Mouse (Mus musculus) CH12.LX (cell line): ENCODE data around the gene Ubtd2. TPM values are rescaled to one million over a fixed set of nuclear protein-coding genes. Genes with fewer than 3 reads are reported as not detected.
A peak's percentile ranks its signal among the peaks of the same experiment; 100 is the strongest.

Source experiments
- DNase-seq: peaks from one replicate; pipeline ENCODE4 v3.0.0-alpha.2; 2013; ENCODE audit errors: extremely low read depth
- H3K27ac ChIP-seq: 2 replicates; pipeline ENCODE4 v1.5.1; 2012; ENCODE audit warnings: low read depth, mild to moderate bottlenecking, control low read depth, moderate library complexity; ENCODE audit not compliant: insufficient read depth
- H3K27me3 ChIP-seq: replicated peaks from 2 replicates; pipeline ENCODE3; 2012; ENCODE audit warnings: inconsistent platforms
- H3K36me3 ChIP-seq, 2 experiments: replicated peaks in 1 of 2; 2 replicates each; pipeline versions ENCODE3 to v1.6.1; 2012; ENCODE audit warnings: inconsistent platforms in 1 of 2, low read length in 1 of 2, mild to moderate bottlenecking in 1 of 2, mixed read lengths in 1 of 2, moderate library complexity in 1 of 2; ENCODE audit not compliant: control insufficient read depth in 1 of 2, insufficient read depth in 1 of 2
- H3K4me1 ChIP-seq, 2 experiments: 2 replicates each; pipeline ENCODE4 v1.6.1; 2012; ENCODE audit warnings: inconsistent platforms in 1 of 2, moderate library complexity in 1 of 2; ENCODE audit not compliant: insufficient read depth in 2 of 2, control insufficient read depth in 1 of 2
- H3K4me2 ChIP-seq: 2 replicates; pipeline ENCODE4 v1.6.1; 2012; ENCODE audit warnings: low read depth, mild to moderate bottlenecking, control low read depth; ENCODE audit not compliant: poor library complexity, insufficient read depth, severe bottlenecking
- H3K4me3 ChIP-seq, 3 experiments: fragments of 150-350 bp in 1 of 3; sonication (generic) in 1 of 3; replicated peaks in 1 of 3; 2 replicates each; pipeline versions ENCODE3 to v1.5.1; 2011 to 2012; ENCODE audit warnings: low read depth in 2 of 3, low read length in 2 of 3, mild to moderate bottlenecking in 2 of 3, moderate library complexity in 2 of 3, control low read depth in 1 of 3, improper control_type of control experiment in 1 of 3, inconsistent platforms in 1 of 3, mixed read lengths in 1 of 3; ENCODE audit not compliant: poor library complexity in 1 of 3
- H3K79me2 ChIP-seq: replicated peaks from 2 replicates; pipeline ENCODE4 v1.6.1; 2012; ENCODE audit warnings: mild to moderate bottlenecking, moderate library complexity; ENCODE audit not compliant: control insufficient read depth, poor library complexity, insufficient read depth, severe bottlenecking; ENCODE audit errors: extremely low read depth
- H3K9ac ChIP-seq: 2 replicates; pipeline ENCODE4 v1.6.1; 2012; ENCODE audit warnings: low read depth, mild to moderate bottlenecking, control low read depth, moderate library complexity; ENCODE audit not compliant: insufficient read depth
- H3K9me3 ChIP-seq: replicated peaks from 2 replicates; pipeline ENCODE3; 2012; ENCODE audit warnings: low read length, inconsistent platforms, mixed read lengths
- BHLHE40 ChIP-seq: IDR thresholded peaks from 2 replicates; pipeline ENCODE4 v1.6.1; 2011; ENCODE audit warnings: mild to moderate bottlenecking, low read depth, low read length, improper control_type of control experiment
- CTCF ChIP-seq, 2 experiments: IDR thresholded peaks in 1 of 2; conservative IDR thresholded peaks in 1 of 2; 2 replicates each; pipeline ENCODE4 v1.5.1; 2011 to 2012; ENCODE audit warnings: low read depth in 2 of 2, low read length in 2 of 2, improper control_type of control experiment in 1 of 2, inconsistent platforms in 1 of 2, mild to moderate bottlenecking in 1 of 2, moderate library complexity in 1 of 2
- E2F4 ChIP-seq: IDR thresholded peaks from 2 replicates; pipeline ENCODE4 v1.6.1; 2011; ENCODE audit warnings: low read depth, low read length, improper control_type of control experiment; ENCODE audit not compliant: insufficient replicate concordance
- ELF1 ChIP-seq: IDR thresholded peaks from 2 replicates; pipeline ENCODE4 v1.6.1; 2014; ENCODE audit warnings: low read depth, mild to moderate bottlenecking, inconsistent platforms, low read length, improper control_type of control experiment
- EP300 ChIP-seq: IDR thresholded peaks from 2 replicates; pipeline ENCODE4 v1.6.1; 2011; ENCODE audit warnings: low read length, improper control_type of control experiment
- HCFC1 ChIP-seq: IDR thresholded peaks from 2 replicates; pipeline ENCODE4 v1.6.1; 2012; ENCODE audit warnings: low read depth, mild to moderate bottlenecking, inconsistent platforms, low read length, improper control_type of control experiment
- IRF4 ChIP-seq: IDR thresholded peaks from 2 replicates; pipeline ENCODE4 v1.6.1; 2014; ENCODE audit warnings: low read depth, mild to moderate bottlenecking, inconsistent platforms, low read length, improper control_type of control experiment
- JUN ChIP-seq: IDR thresholded peaks from 2 replicates; pipeline ENCODE4 v1.6.1; 2011; ENCODE audit warnings: low read depth, mild to moderate bottlenecking, low read length, improper control_type of control experiment, moderate library complexity; ENCODE audit not compliant: insufficient read depth
- JUND ChIP-seq: conservative IDR thresholded peaks from 2 replicates; pipeline ENCODE4 v1.6.1; 2011; ENCODE audit warnings: low read depth, low read length, improper control_type of control experiment
- MAFK ChIP-seq: IDR thresholded peaks from 2 replicates; pipeline ENCODE4 v1.6.1; 2011; ENCODE audit warnings: low read length, improper control_type of control experiment; ENCODE audit not compliant: insufficient replicate concordance
- MAZ ChIP-seq: IDR thresholded peaks from 2 replicates; pipeline ENCODE4 v1.6.1; 2012; ENCODE audit warnings: low read depth, mild to moderate bottlenecking, inconsistent platforms, low read length, improper control_type of control experiment, moderate library complexity
- MEF2A ChIP-seq: IDR thresholded peaks from 2 replicates; pipeline ENCODE4 v1.6.1; 2014; ENCODE audit warnings: low read depth, mild to moderate bottlenecking, inconsistent platforms, low read length, improper control_type of control experiment, borderline replicate concordance
- MXI1 ChIP-seq: IDR thresholded peaks from 2 replicates; pipeline ENCODE4 v1.6.1; 2011; ENCODE audit warnings: mild to moderate bottlenecking, low read depth, low read length, improper control_type of control experiment
- MYC ChIP-seq: IDR thresholded peaks from 2 replicates; pipeline ENCODE4 v1.6.1; 2011; ENCODE audit warnings: low read depth, mild to moderate bottlenecking, improper control_type of control experiment, low read length
- PAX5 ChIP-seq: IDR thresholded peaks from 2 replicates; pipeline ENCODE4 v1.6.1; 2012; ENCODE audit warnings: low read length, inconsistent platforms, mixed read lengths
- POLR2A ChIP-seq: IDR thresholded peaks from 2 replicates; pipeline ENCODE4 v1.6.1; 2011; ENCODE audit warnings: low read depth, mild to moderate bottlenecking, improper control_type of control experiment, low read length
- POLR2AphosphoS2 ChIP-seq: IDR thresholded peaks from 2 replicates; pipeline ENCODE4 v1.6.1; 2011; ENCODE audit warnings: low read depth, low read length, improper control_type of control experiment
- RAD21 ChIP-seq: IDR thresholded peaks from 2 replicates; pipeline ENCODE4 v1.6.1; 2011; ENCODE audit warnings: low read depth, mild to moderate bottlenecking, low read length, improper control_type of control experiment, moderate library complexity
- RCOR1 ChIP-seq: conservative IDR thresholded peaks from 2 replicates; pipeline ENCODE4 v1.6.1; 2012; ENCODE audit warnings: low read depth, mild to moderate bottlenecking, inconsistent platforms, low read length, improper control_type of control experiment
- TBP ChIP-seq: conservative IDR thresholded peaks from 2 replicates; pipeline ENCODE4 v1.6.1; 2011; ENCODE audit warnings: low read depth, low read length, improper control_type of control experiment
- UBTF ChIP-seq: IDR thresholded peaks from 2 replicates; pipeline ENCODE4 v1.6.1; 2012; ENCODE audit warnings: low read depth, mild to moderate bottlenecking, inconsistent platforms, low read length, improper control_type of control experiment, moderate library complexity
- USF1 ChIP-seq: IDR thresholded peaks from 2 replicates; pipeline ENCODE4 v1.6.1; 2014; ENCODE audit warnings: low read depth, mild to moderate bottlenecking, inconsistent platforms, low read length, improper control_type of control experiment
- USF2 ChIP-seq: conservative IDR thresholded peaks from 2 replicates; pipeline ENCODE4 v1.6.1; 2011; ENCODE audit warnings: low read depth, low read length, improper control_type of control experiment
- ZMIZ1 ChIP-seq: IDR thresholded peaks from 2 replicates; pipeline ENCODE4 v1.6.1; 2012; ENCODE audit warnings: low read depth, mild to moderate bottlenecking, inconsistent platforms, low read length, improper control_type of control experiment
- ZNF384 ChIP-seq: IDR thresholded peaks from 2 replicates; pipeline ENCODE4 v1.6.1; 2012; ENCODE audit warnings: low read depth, low read length, improper control_type of control experiment, inconsistent platforms
- dilution Hi-C: fragments of 300-500 bp; cut with MboI; formaldehyde crosslinking; loops from 2 replicates; pipeline ENCODE4 v1.14.3; 2020; ENCODE audit warnings: low sequenced_read_pairs; ENCODE audit not compliant: extremely low pct_unique_long_range_greater_than_20kb, extremely low pct_ligation_motif_present
- in situ Hi-C: fragments of 300-500 bp; cut with MboI; formaldehyde crosslinking; loops from 3 replicates; pipeline ENCODE4 v1.14.3; 2019; ENCODE audit warnings: low sequenced_read_pairs, low pct_ligation_motif_present, low pct_unique_long_range_greater_than_20kb, mixed read lengths
- polyA plus RNA-seq: library from polyadenylated mRNA; unstranded; fragments of >175 nt; gene quantifications from 2 replicates; pipeline ENCODE4 v1.2.1, GENCODE M21; 2012; ENCODE audit warnings: low read depth; ENCODE audit not compliant: insufficient read length
- total RNA-seq, 2 experiments: library from RNA; depleted of rRNA; stranded (reverse); fragments of 300-350 nt in 1 of 2; fragments of >200 nt in 1 of 2; gene quantifications; 2 replicates each; pipeline ENCODE4 v1.2.3; 2012 to 2014

Gene Ubtd2
- total and polyA plus RNA-seq, 3 experiments, result 10.3 to 18.2 (median 17.8) TPM

DNA sequence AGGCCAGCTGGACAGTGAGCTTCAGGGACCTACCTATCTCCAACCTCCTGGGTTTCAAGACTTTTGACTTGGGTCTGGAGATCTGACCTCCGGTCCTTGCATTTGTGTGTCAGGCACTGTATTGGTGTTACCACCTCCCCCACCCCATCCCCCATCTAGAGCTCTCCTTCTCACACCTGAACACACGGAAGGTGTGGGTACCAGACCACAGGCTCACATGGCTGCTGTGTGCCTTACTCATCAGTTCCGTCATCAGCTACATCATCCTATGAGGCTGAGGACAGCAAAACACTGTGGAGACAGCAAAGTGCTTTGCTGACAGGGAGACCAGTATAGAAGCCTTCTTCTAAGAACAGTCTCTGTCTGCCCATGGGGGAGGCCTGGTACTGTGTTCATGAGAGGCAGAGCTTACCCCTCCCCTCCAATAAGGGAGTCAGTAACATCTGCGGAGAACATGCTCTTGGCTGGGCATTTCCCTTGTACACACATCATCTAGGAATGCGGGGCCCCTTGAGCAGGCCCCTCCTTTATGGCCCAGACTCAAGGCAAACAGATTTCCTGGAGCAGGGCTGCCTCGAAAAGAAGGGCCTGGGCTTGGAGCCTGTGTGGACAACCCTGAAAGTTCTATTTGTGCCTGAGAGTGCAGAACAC is 19.6 kb upstream of the Ubtd2 start:
- dilution Hi-C loops, result no loop called here
- peak; percentile 18 for DNase-seq

DNA sequence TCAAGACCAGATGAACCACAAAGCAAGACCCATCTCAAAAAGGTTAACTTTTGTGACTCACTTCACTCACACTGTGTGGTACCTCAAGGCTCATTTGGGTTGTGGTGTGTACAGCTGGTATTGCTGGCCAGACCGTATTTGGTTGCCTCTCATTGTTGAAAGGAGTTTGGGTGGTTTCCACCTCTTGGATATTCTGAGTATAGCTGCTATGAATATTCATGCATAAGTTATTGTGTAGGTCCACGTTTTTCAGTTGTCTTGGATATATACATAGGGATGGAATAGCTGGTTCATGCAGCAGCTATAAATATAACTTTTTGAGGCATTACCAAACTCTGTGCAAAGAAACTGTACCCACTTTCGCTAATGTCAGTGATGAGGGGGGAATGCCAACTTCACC is 12.6 kb upstream of the Ubtd2 start:
- H3K9me3 ChIP-seq, result no peaks in the 10 kb centered on the region
- TF ChIP-seq ZNF384 (no peak), MAFK (no peak), CTCF (conservative IDR thresholded peaks at IDR 0.05 in 1 of 2, IDR thresholded peaks at IDR 0.05 in 1 of 2; ENCODE audit: low read depth in 2 of 2, low read length in 2 of 2) (no peak), EP300 (no peak), TBP (no peak), HCFC1 (no peak), IRF4 (no peak), PAX5 (no peak), JUND (no peak), MXI1 (no peak)
- dilution Hi-C loops, result no loop called here

More for the DNA sequence above, 19.6 kb upstream of the Ubtd2 start:
- Histone ChIP-seq H3K4me3 (no peak overlapping the region), H3K36me3 (no peaks in the 10 kb centered on the region), H3K9me3 (no peaks in the 10 kb centered on the region), H3K9ac (no peak overlapping the region), H3K27me3 (no peaks in the 10 kb centered on the region), H3K27ac (no peak overlapping the region), H3K4me1 (peaks cover 5 to 30% of the 10 kb centered on the region in 2 experiments), H3K79me2 (no peaks in the 10 kb centered on the region), H3K4me2 (no peak overlapping the region)
- peak; percentile 67 for TF ChIP-seq BHLHE40
- no peak for TF ChIP-seq JUN
- in situ Hi-C loops, result no loop called here

DNA sequence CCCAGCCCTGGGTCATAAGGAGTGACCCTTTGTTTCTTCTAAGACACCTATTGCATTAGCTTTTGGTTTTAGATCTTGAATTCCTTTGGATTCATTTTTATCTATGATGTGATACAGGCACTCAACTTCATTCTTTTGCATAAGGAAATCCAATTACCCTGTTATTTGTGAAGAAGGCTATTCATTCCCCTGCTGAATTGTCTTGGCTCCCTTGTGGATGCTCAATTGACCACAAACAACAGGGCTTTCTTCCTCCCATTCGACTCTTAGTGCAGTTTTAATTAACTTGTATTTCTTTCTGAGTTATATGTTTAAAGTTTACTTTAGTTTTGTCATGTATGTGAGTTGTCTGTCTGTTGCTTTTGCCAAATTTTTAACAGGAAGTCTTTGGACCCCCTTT is 10.9 kb upstream of the Ubtd2 start:
- Histone ChIP-seq H3K9ac (no peak overlapping the region), H3K4me3 (no peak overlapping the region), H3K27me3 (no peaks in the 10 kb centered on the region), H3K79me2 (no peaks in the 10 kb centered on the region), H3K4me1 (peaks cover 2 to 10% of the 10 kb centered on the region in 2 experiments; a peak in 3 of 4 replicates), H3K4me2 (no peak overlapping the region), H3K27ac (no peak overlapping the region), H3K36me3 (no peaks in the 10 kb centered on the region), H3K9me3 (no peaks in the 10 kb centered on the region)
- dilution Hi-C loops, result no loop called here
- in situ Hi-C loops, result no loop called here
- no peak for DNase-seq
- no peak for TF ChIP-seq TBP
- no peak for TF ChIP-seq MEF2A
- no peak for TF ChIP-seq POLR2A
- no peak for TF ChIP-seq MXI1
- no peak for TF ChIP-seq USF2
- no peak for TF ChIP-seq JUN
- no peak for TF ChIP-seq USF1
- TF ChIP-seq JUND, result no peak
- no peak for TF ChIP-seq MAZ
- no peak for TF ChIP-seq ELF1
- no peak for TF ChIP-seq EP300
- no peak for TF ChIP-seq UBTF
- TF ChIP-seq RAD21, result no peak
- TF ChIP-seq E2F4, result no peak
- no peak for TF ChIP-seq ZMIZ1
- TF ChIP-seq CTCF (conservative IDR thresholded peaks at IDR 0.05 in 1 of 2, IDR thresholded peaks at IDR 0.05 in 1 of 2; ENCODE audit: low read depth in 2 of 2, low read length in 2 of 2), result no peak
- TF ChIP-seq POLR2AphosphoS2, result no peak
- no peak for TF ChIP-seq RCOR1
- TF ChIP-seq MYC, result no peak

More for the DNA sequence above, 12.6 kb upstream of the Ubtd2 start:
- H3K27ac ChIP-seq, result no peak overlapping the region
- no peaks in the 10 kb centered on the region for H3K79me2 ChIP-seq
- peaks cover 2 to 10% of the 10 kb centered on the region in 2 experiments; a peak in 3 of 4 replicates for H3K4me1 ChIP-seq
- H3K27me3 ChIP-seq, result no peaks in the 10 kb centered on the region
- no peak overlapping the region for H3K4me2 ChIP-seq
- no peak overlapping the region for H3K9ac ChIP-seq
- no peaks in the 10 kb centered on the region for H3K36me3 ChIP-seq
- in situ Hi-C loops, result no loop called here
- DNase-seq, result no peak
- H3K4me3 ChIP-seq, result no peak overlapping the region
